Mouse (Mus musculus) frontal cortex, postnatal 10 days (tissue): ENCODE measurements at regions not wholly inside any gene's neighbourhood (a gene's known extent, or its start where the extent isn't known, plus 50 kb on each side); places are given as distances from the start of the nearest gene placed in this dataset.
A peak's percentile ranks its signal among the peaks of the same experiment; 100 is the strongest.

Source experiments
- DNase-seq, 2 experiments: peaks; one replicate each; pipeline ENCODE4 v3.0.0; 2022; ENCODE audit warnings: low spot score in 2 of 2, mixed read lengths in 1 of 2

- DNase-seq, result no peak
Observed at GRCm38 (mm10) chr2:75138746-75139060, 313.1 kb downstream of the Mtx2 start.

GRCm38 (mm10) chr2:75139544-75139943 lies 313.9 kb downstream of the Mtx2 start:
- no peak for DNase-seq

- DNase-seq, result no peak
Observed at GRCm38 (mm10) chr2:75142675-75143074, 317.1 kb downstream of the Mtx2 start.

GRCm38 (mm10) chr2:75144861-75145260 lies 319.3 kb downstream of the Mtx2 start:
- no peak for DNase-seq

DNA sequence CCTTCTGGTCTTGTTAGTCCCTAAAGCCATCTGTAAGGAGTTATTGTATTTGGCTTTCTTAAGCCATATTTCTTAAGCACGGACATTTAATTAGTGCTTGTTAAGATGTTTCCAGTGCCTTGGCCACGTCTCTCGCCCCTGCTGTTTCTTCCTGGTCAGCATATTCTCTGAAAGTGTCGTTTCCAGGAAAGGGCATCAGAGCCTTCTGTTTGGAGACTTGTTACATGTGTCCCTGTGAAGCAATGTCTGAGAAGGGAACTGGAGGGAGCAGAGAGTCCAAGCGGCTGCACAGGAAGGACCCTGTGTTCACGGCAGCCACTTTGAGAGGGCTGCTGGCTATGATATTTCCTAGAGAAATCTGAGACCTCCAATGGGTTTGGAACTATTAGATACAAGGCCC lies 320.7 kb downstream of the Mtx2 start:
- no peak for DNase-seq

- DNase-seq, result no peak
Observed at GRCm38 (mm10) chr2:75147399-75147798, 321.8 kb downstream of the Mtx2 start.

DNA sequence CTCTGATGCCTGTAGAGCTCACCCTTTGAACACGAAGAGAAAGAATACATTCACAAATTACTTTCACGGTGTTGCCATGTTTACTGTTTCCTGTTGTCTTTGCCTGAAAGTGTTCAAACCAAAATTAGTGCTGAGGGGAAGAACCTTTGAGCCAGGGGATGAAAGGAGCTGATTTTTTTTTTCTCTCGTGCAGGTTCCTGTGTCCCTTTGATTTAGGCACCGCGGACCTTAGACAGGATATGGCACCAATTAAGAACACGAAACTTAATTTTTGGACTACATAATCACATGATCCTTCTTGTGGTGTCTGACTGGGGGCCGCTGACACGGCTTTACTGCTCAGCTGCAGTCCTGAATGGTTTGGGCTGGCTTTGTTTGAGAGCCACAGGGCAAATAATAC lies 322.4 kb downstream of the Mtx2 start:
- DNase-seq, result no peak

DNA sequence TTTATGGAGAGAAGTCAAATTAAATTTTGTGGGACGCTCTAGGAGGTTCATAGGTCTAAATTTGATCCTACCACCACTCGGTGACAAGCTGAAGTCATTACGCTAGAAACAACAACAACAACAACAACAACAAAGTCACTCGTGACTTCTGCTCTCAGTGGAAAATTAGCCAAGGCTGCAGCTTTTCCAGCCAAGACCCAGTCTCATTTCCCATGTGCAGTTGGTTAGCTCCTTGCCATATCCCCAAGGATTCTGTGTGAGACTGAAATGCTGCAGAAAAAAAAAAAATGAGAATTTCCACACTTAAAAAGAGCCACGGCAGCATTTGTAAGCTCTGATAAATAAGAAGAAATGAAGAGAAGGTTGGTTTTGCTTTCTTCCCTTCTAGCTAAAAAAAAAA lies 323.4 kb downstream of the Mtx2 start:
- no peak for DNase-seq

GRCm38 (mm10) chr2:75149562-75149961 lies 324.0 kb downstream of the Mtx2 start:
- no peak for DNase-seq

- DNase-seq, result peak in 1 of 2 experiments; percentile 18
Observed at GRCm38 (mm10) chr2:75150986-75151385, 325.4 kb downstream of the Mtx2 start.

GRCm38 (mm10) chr2:75151519-75151918 lies 325.9 kb downstream of the Mtx2 start:
- no peak for DNase-seq

- DNase-seq, result no peak
Observed at GRCm38 (mm10) chr2:75152477-75152990, 326.9 kb downstream of the Mtx2 start.

DNA sequence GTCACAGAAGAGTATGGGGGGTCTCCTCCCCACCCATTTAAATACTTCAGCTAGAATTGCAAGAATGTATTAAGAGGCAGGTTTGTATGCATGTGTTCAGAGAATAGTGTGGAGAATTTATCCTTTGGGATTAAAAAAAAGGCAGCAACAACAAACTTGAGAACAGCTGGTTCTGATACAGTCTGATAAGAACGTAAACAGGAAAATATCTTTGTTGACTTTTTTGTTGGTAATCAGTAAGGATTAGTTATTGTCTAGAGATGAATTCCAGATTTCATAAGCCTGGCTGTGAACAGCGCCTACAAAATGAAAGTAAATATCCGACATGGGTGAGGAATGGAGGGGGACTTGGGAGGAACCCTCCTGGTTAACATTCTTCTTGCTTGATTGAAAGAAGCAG lies 328.8 kb downstream of the Mtx2 start:
- DNase-seq, result no peak

GRCm38 (mm10) chr2:75158581-75158980 lies 333.0 kb downstream of the Mtx2 start:
- no peak for DNase-seq

- DNase-seq, result no peak
Observed at GRCm38 (mm10) chr2:75161075-75161474, 335.5 kb downstream of the Mtx2 start.

DNA sequence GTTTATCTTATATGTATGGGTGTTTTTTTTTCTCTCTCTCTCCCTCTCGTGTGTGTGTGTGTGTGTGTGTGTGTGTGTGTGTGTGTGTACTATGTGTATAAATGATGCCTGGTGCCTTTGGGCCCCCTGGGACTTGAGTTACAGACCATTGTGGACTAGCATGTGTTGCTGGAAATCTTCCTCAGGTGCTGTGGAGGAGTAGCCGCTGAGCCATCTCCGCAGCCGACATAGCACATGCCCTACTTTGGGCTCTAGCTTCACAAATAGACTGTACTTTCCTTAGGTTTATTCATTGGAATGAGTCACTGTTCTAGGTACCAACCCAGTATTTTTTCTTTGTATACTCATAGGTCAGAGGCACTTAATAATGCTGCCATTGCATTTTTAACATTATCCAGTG lies 339.4 kb downstream of the Mtx2 start:
- no peak for DNase-seq

DNA sequence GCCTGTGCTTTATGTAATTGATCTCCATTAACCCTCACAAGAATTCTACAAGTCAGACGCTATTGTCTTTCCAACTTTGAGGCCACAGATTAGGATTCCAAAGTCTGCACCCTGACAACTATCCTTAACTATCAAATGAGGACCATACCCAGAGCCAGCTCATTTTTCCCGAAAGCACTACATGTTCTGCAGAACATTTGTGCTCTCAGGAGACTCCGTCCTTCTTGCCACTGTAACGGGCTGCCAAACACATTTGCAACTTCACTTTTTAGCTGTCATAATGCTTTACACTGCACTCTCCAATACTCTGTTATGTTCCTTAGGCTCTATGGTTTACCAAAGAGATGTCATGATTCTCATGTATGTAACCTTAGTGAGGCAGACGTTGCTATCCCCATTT lies 350.7 kb downstream of the Mtx2 start:
- no peak for DNase-seq

DNA sequence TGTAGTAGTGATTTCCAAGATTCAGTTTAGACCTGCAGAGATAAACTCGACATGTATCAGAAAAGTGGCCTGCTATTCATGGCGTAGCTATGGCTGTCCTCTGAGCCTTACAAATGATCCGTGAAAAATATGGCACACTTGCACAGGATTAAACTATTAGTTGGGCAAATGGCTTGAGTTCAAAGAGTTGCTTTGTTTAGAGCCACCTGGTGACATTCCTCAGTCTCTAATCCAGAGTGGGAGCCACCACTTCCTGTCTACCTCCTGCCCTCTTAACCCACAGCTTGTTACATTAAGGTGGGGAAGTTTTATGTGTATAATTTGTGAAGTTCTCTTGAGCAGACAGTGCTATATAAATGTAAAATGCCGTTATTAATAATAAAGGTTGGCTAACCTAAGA lies 357.7 kb downstream of the Mtx2 start:
- no peak for DNase-seq

DNA sequence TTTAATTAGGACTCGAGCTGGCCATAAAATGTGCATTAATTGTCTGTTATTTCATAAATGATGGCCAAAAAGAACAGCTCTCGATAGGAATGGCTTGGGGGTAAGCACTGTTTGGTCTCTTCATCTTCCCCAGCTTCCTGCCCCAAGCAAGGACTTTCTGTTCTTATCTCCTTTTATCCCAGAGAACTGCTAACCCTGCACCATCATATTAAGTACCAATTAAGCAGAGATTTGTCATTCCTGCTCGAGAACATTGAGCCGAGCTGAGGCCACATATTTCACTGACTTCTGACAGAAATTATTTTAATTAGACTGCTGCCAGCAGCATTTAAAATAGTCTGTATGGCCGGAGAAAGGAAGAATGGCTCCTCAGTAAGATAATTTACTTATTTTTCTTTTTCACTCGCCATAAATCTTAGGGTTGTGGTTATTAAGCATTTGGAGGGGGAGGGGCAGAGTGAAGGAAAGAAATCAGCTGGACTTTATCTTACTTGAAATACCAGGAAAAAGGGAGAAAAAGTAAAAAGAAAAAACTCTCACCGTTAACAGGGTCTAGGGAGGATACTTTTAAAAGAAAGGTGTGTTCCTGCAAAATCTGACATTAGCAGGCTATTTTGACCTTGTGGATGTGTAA lies 377.1 kb downstream of the Mtx2 start:
- DNase-seq, result no peak

- DNase-seq, result no peak
Observed at GRCm38 (mm10) chr2:75208821-75209758, 383.5 kb downstream of the Mtx2 start.

DNA sequence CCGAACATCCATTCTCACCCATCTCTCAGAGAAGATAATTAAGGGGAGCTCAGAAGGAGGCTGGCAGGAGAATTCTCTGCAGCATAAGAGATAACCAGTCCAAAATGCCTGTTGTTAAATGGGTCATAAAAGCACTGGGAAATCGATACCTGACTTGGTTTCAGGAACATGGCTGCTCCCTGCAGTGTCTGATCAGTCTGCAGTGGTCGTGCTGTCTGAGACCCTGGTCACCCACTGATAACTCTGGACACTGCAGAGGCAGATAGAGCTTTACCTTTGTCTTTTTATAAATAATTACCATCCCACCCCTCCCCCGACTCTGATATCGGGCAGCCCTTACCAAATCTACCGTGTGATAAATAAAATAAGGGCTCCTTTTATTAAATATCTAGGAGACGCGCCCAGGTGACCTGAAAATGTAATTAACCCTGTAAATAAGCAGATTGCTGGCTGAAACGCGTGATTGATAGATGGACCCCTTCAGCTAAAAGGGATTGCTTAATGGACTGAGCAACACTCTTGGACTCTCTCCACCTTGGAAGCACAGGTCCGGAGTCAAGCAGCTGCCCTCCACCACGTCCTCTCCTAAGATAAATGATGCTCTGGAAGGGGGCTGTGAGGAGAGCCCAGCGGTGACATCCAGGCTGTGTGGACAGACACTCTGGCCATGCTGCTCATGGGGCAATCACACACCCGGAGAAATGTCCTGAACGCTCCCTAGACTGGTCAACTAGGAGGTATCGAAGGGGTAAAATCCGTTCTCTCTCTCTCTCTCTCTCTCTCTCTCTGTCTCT lies 384.4 kb downstream of the Mtx2 start:
- DNase-seq, result no peak

DNA sequence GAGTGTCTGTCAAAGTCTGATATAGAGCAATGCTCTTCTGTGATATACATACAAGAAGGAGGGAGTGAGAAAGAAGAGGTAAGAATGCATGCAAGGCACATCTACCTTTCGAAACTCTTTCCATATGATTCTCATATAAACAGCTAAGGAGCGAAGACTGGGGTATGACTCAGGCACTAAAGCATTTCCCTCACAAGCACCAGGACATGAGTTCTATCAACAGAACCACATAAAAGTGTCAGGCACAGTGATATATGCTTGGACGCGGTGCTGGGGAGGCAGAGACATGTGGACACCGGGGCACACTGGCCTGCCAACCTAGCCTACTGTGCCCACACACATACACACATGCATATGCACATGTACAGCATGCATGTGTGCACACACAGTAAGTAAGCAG lies 391.3 kb downstream of the Mtx2 start:
- no peak for DNase-seq
